Mouse (Mus musculus): ENCODE measurements at regions not wholly inside any gene's neighbourhood (a gene's known extent, or its start where the extent isn't known, plus 50 kb on each side); places are given as distances from the start of the nearest gene placed in this dataset.

- no peak for TF ChIP-seq MAFK (IDR thresholded peaks at IDR 0.05; ENCODE audit: insufficient read depth, low read depth, low read length)
- TF ChIP-seq ZC3H11A (IDR thresholded peaks at IDR 0.05; ENCODE audit: borderline replicate concordance, low read depth, low read length): no peak
- TF ChIP-seq ZNF384 (IDR thresholded peaks at IDR 0.05; ENCODE audit: low read depth, low read length): no peak
- no peak for TF ChIP-seq HCFC1 (IDR thresholded peaks at IDR 0.05; ENCODE audit: borderline replicate concordance, insufficient read depth, low read length)
Observed at GRCm38 (mm10) chr11:114277513-114278304, 210.9 kb upstream of the Sdk2 start.

Data from ES-E14 (cell line).